Mouse (Mus musculus) neural tube, embryonic 11.5 days (tissue): ENCODE measurements at regions not wholly inside any gene's neighbourhood (a gene's known extent, or its start where the extent isn't known, plus 50 kb on each side); places are given as distances from the start of the nearest gene placed in this dataset.
A peak's percentile ranks its signal among the peaks of the same experiment; 100 is the strongest.
"Not testable (repeated sequence)": the region's sequence is repeated elsewhere in the genome, so short reads cannot be mapped to it uniquely, and the experiment has no call there.

Source experiments
- ATAC-seq: fragments of 200-750 bp; cut with Nextera tagmentation; 2 replicates; pipeline ENCODE4 v1.8.0; 2017; ENCODE audit warnings: moderate number of reproducible peaks, mild to moderate bottlenecking, moderate TSS enrichment, moderate library complexity; ENCODE audit not compliant: insufficient read depth, low FRiP score, low TSS enrichment
- DNase-seq: peaks from one replicate; pipeline ENCODE4 v3.0.0-alpha.2; 2015; ENCODE audit warnings: low spot score
- H3K27ac ChIP-seq: fragments of 300-500 bp; sonication (generic); 2 replicates; pipeline ENCODE4 v1.5.1; 2014; ENCODE audit warnings: low read depth, mild to moderate bottlenecking, low read length
- H3K27me3 ChIP-seq: fragments of 300-500 bp; sonication (generic); 2 replicates; pipeline ENCODE4 v1.6.1; 2014; ENCODE audit warnings: mild to moderate bottlenecking, low read length, mixed read lengths; ENCODE audit not compliant: control insufficient read depth, insufficient read depth
- H3K36me3 ChIP-seq: fragments of 300-500 bp; sonication (generic); 2 replicates; pipeline ENCODE4 v1.6.1; 2014; ENCODE audit warnings: mild to moderate bottlenecking, low read length, moderate library complexity, mixed read lengths; ENCODE audit not compliant: control insufficient read depth, insufficient read depth
- H3K4me1 ChIP-seq: fragments of 300-500 bp; sonication (generic); 2 replicates; pipeline ENCODE4 v1.6.1; 2014; ENCODE audit warnings: low read length, mixed read lengths; ENCODE audit not compliant: control insufficient read depth, insufficient read depth
- H3K4me2 ChIP-seq: fragments of 300-500 bp; sonication (generic); 2 replicates; pipeline ENCODE4 v1.6.1; 2014; ENCODE audit warnings: low read depth, mild to moderate bottlenecking, moderate library complexity
- H3K4me3 ChIP-seq: fragments of 300-500 bp; sonication (generic); 2 replicates; pipeline ENCODE4 v1.5.1; 2014; ENCODE audit warnings: low read depth, low read length
- H3K9ac ChIP-seq: fragments of 300-500 bp; sonication (generic); 2 replicates; pipeline ENCODE4 v1.6.1; 2014; ENCODE audit warnings: mild to moderate bottlenecking, low read length
- H3K9me3 ChIP-seq: fragments of 300-500 bp; sonication (generic); 2 replicates; pipeline ENCODE4 v1.6.1; 2016; ENCODE audit warnings: low read length; ENCODE audit not compliant: control insufficient read depth
- WGBS: fragments of 180-500 bp; shearing (Covaris S2); extraction: QIAGEN DNeasy Blood & Tissue Kit; methylation state at CpG from one replicate; pipeline ENCODE4 v1.1.7; 2014; 5-methylcytosine and 5-hydroxymethylcytosine counted together

DNA sequence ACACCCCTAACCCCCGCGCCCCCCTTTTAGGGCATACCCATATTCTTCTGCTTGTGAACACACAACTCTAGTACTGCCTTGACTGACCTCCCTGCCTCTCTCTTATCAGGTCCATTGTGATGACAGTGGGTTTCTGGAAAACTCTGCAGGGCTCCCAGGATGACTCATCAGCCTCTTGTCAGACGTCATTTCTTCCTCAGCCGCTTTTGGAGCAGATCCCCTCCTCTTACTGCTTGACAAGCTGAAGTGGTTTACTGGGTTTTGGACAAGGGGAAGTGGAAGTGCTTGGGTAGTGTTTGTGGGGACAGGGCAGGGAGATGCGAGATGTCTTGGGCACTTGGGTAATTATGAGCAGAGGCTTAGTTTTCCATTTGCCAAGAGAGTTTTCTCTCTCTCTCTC lies 85.5 kb upstream of the Vav3 start:
- ATAC-seq: no peak
- WGBS: 87% methylated on average over 5 of the region's 5 CpGs

DNA sequence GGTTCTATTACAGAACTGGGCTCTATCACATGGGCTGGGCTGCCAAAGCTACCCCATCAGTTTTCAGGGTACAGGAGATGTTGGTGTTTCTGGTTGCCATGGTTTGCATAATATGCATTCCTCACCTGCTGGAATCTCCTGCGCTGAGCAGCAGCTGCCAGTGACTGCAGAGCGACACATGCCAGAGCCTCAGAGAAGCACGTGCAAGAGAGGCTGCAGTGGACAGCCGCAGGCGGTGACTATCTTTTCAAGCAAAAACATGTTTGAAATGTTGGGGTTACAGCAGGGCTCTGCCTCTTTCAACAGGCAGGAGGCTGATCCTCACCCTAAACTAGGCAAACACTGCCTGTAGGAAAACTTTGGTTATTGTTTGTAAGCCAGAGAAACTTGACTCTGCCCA lies 83.7 kb upstream of the Vav3 start:
- Histone ChIP-seq H3K9ac (no peak overlapping the region), H3K27me3 (no peaks in the 10 kb centered on the region), H3K36me3 (no peaks in the 10 kb centered on the region), H3K4me3 (no peak overlapping the region), H3K27ac (no peak overlapping the region), H3K4me1 (no peaks in the 10 kb centered on the region), H3K4me2 (no peak overlapping the region), H3K9me3 (no peaks in the 10 kb centered on the region)
- no peak for DNase-seq
- ATAC-seq: no peak
- 94% methylated on average over 5 of the region's 5 CpGs for WGBS

More for the DNA sequence above, 85.5 kb upstream of the Vav3 start:
- Histone ChIP-seq H3K27ac (no peak overlapping the region), H3K9ac (no peak overlapping the region), H3K4me1 (no peaks in the 10 kb centered on the region), H3K27me3 (no peaks in the 10 kb centered on the region), H3K9me3 (no peaks in the 10 kb centered on the region), H3K4me3 (no peak overlapping the region), H3K36me3 (no peaks in the 10 kb centered on the region), H3K4me2 (no peak overlapping the region)
- no peak for DNase-seq

DNA sequence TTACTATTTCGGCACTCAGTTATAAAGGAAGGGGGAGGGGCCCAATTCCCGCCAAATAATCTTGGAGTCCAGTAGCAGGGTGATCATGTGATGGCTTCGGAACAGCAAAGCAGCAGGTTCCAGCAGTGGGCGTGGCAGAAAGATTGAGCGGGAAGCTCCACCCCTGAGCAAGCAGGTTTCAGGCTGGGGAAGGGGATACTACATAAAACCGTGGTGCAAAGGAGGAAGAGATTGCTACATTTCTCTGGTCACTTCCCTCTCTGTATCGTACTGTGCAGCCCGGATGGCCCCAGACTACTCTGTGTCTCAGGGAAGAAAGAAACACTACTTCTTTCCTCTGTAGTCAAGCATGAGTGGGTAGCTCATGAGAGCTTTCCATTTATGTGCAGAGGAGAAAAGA lies 73.5 kb upstream of the Vav3 start:
- WGBS: 87% methylated on average over 7 of the region's 8 CpGs

DNA sequence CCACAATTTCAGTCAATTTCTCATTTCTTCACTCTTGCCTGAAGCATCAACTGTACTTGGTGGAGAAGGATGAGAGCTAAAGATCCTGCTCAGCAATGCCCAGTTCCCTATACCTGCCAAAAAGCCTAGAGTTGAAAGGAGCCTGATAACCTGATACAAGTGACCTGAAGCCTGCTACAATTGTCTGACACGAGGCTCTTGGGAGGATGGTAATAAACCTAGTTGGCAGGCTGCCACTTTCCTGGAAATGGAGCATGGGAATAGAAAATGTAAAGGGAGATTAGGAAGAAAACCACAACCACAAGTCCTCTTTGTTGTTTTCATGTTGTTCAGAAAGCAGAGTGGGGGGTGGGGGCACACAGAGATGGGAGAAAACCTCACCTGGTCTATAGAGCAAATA lies 69.7 kb upstream of the Vav3 start:
- Histone ChIP-seq H3K27ac (no peak overlapping the region), H3K4me3 (no peak overlapping the region), H3K9me3 (no peaks in the 10 kb centered on the region), H3K36me3 (no peaks in the 10 kb centered on the region), H3K9ac (no peak overlapping the region), H3K4me2 (no peak overlapping the region), H3K27me3 (no peaks in the 10 kb centered on the region), H3K4me1 (no peaks in the 10 kb centered on the region)
- WGBS: 59% methylated on average over 1 of the region's 1 CpGs
- DNase-seq (no peak), ATAC-seq (no peak)

More for the DNA sequence above, 73.5 kb upstream of the Vav3 start:
- not testable (repeated sequence) for ATAC-seq, H3K4me2 ChIP-seq, H3K9me3 ChIP-seq, H3K4me1 ChIP-seq, DNase-seq, H3K36me3 ChIP-seq, H3K27me3 ChIP-seq, H3K27ac ChIP-seq, H3K4me3 ChIP-seq, H3K9ac ChIP-seq

DNA sequence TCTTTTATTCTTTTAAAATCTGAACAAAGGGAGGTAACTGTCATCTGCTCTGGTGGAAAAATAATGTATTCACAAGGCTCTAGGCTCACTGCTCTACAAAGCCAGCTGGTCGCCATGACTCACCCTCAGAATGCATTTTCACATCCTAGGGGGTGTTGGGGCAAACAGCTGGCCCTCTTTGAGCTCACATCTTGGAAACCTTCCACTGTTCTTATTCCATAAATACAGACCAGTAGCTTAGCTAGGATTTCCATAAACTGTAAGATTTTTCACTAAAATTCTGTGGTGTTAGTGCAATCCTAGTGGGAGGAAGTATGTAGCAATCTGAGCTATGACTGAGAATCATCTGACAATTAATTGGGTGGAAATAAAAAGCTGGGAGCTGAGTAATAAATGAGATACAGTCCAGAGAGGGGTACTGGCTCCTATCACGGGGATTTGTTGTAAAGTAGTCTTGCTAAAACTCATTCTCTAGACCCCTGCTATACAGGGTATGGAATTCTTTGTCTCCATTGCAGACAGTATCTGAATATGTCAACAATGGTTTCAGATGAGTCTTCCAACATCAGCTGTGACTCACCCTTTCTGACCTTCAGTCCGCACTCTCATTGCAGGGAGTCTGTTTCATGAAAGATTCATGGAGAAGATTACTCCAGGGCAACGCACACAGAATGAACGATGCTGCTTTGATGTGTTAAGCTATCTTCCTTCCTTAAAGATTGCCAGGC lies 67.2 kb upstream of the Vav3 start:
- Histone ChIP-seq H3K4me3 (no peak overlapping the region), H3K27me3 (no peaks in the 10 kb centered on the region), H3K9me3 (no peaks in the 10 kb centered on the region), H3K9ac (no peak overlapping the region), H3K36me3 (no peaks in the 10 kb centered on the region), H3K4me1 (no peaks in the 10 kb centered on the region), H3K27ac (0 out of 2 replicates have a peak overlapping the region, but pooled peaks have one; percentile 6), H3K4me2 (no peak overlapping the region)
- WGBS: 54% methylated on average over 5 of the region's 5 CpGs
- no peak for DNase-seq
- ATAC-seq: peak; percentile 41; the same call in 1 of the 2 replicates

DNA sequence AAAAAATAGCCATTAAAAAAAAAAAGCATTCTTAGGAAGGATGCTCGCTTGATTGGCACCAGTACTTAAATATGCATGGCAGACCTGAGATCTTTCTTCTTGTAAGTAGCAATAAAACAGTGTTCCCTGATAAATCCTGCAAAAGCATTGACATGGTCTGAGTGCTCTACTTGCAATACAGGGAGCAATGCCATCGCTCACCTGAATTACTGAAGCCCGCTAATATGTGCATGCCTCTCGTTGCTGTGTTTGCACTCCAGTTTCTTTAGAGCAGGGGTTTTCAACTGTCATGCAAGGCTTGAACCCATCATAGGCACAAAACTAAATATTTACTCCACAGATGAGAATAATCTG lies 66.7 kb upstream of the Vav3 start:
- Histone ChIP-seq H3K36me3 (no peaks in the 10 kb centered on the region), H3K27me3 (no peaks in the 10 kb centered on the region), H3K4me1 (no peaks in the 10 kb centered on the region), H3K27ac (no peak overlapping the region), H3K9ac (no peak overlapping the region), H3K9me3 (no peaks in the 10 kb centered on the region), H3K4me2 (no peak overlapping the region), H3K4me3 (no peak overlapping the region)
- WGBS: 85% methylated on average over 4 of the region's 4 CpGs
- ATAC-seq (no peak), DNase-seq (no peak)

DNA sequence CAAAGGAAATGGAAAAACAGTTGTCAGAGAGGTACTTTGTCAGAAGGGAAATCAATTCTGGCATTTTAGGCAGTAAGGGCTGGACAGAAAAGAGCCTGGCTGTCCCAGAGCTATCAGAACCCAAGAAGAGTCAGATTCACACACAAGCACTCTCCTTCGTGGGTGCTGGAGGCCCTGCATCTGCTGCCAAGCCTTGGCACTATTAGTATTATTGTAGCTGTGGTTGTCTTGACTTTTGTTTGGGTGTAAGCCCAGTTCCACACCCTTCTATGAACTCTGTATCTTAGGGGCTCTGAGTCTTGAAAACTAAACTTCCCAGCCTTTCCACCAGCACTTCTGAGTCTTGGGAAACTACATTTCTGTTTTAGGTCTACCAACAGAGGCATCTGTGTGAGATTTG lies 61.4 kb upstream of the Vav3 start:
- WGBS: 73% methylated on average over 1 of the region's 1 CpGs
- H3K4me1 ChIP-seq: no peaks in the 10 kb centered on the region
- no peak overlapping the region for H3K4me2 ChIP-seq
- H3K9me3 ChIP-seq: no peaks in the 10 kb centered on the region
- DNase-seq (no peak), ATAC-seq (no peak)
- no peak overlapping the region for H3K9ac ChIP-seq
- H3K4me3 ChIP-seq: no peak overlapping the region
- no peaks in the 10 kb centered on the region for H3K36me3 ChIP-seq
- H3K27ac ChIP-seq: no peak overlapping the region
- no peaks in the 10 kb centered on the region for H3K27me3 ChIP-seq

DNA sequence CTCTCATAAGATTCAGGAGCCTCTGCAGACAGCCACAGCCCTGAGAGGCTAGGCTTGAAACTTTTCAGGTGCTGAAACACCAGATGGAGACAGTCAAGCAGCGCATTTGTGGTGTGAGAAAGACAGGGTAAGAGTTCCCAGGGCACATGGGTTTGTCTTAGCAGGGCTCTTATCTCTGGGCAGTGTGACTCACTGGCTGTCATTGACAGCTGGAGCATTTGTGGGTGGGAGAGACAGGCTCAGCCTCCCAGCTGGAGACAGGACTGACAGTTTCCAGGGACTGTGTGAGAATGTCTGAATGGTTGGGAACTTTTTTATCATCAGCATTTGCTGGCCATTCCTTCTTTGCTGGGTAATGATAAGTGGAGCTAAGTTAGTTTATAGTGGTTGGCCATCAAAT lies 53.9 kb upstream of the Vav3 start:
- Histone ChIP-seq H3K4me1 (no peaks in the 10 kb centered on the region), H3K27ac (no peak overlapping the region), H3K9me3 (no peaks in the 10 kb centered on the region), H3K4me3 (no peak overlapping the region), H3K4me2 (no peak overlapping the region), H3K9ac (no peak overlapping the region), H3K27me3 (no peaks in the 10 kb centered on the region), H3K36me3 (no peaks in the 10 kb centered on the region)
- no peak for DNase-seq
- 66% methylated on average over 1 of the region's 1 CpGs for WGBS
- no peak for ATAC-seq
